Mouse (Mus musculus): ENCODE results near the gene Dnajc5. TPM values are rescaled to one million over a fixed set of nuclear protein-coding genes. Genes with fewer than 3 reads are reported as not detected.

Dnajc5 gene
- polyA plus RNA-seq, 1 experiment from 2014 or later: 77.4 TPM

DNA sequence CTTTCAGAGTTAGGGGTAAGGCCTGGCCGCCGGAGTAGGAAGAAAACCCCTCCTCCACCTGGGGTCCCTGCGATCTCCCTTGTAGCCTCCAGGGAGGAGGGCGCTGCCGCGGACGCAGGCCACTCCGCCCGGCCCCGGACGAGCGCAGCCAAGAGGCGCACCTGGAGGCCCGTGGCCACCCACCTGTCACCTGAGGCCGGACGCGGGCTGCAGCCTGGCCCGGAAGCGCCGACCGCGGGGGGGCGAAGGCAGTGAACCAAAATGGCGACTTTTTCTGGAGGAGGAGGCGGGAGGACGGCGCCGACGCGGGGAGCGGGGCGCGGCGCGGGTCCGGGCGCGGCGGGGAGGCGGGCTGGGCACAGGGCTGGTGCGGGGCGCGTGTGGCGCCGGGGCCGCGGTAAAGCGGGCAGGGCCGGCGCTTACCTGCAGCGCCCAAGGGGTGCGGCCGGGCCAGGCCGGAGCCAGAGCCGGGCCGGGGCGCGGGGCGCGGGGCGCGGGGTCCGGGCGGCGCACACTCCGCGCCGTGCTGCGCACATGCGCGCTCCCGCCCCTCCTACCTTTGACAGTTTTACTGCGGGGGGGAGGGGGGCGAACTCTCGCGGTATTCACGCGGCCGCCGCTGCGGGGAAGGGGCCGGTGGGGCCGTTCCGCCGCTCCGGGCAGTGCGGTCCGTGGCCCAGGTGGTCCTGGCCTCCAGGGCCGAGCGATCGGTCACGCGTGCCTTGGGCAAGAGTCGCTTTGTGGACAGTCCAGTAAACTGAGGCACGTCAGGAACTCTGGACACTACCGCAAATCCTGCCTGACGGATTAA, 72.2 kb downstream of the Dnajc5 start, which contains the start of gene Zfp512b:
TSS of gene Zfp512b (minus strand) at position 573 of the 811 bp plus-strand sequence.
- Histone ChIP-seq H3K36me3 (peaks cover 34% of the 10 kb centered on the region), H3K9me3 (no peaks in the 10 kb centered on the region), H3K27me3 (replicated peaks) (no peaks in the 10 kb centered on the region), H3K4me1 (peaks cover 24% of the 10 kb centered on the region), H3K4me2 (peak within 1 kb of the TSS; percentile 88), H3K9ac (peak within 1 kb of the TSS; percentile 98), H3K27ac (replicated peaks) (peak within 1 kb of the TSS; percentile 74), H3K4me3 (peak within 1 kb of the TSS; percentile 97)
- ATAC-seq (ENCODE audit: extremely low read depth, insufficient number of reproducible peaks, low FRiP score, low TSS enrichment): peak; percentile 52
- WGBS: under 1% methylated on average over 76 of the region's 97 CpGs

DNA sequence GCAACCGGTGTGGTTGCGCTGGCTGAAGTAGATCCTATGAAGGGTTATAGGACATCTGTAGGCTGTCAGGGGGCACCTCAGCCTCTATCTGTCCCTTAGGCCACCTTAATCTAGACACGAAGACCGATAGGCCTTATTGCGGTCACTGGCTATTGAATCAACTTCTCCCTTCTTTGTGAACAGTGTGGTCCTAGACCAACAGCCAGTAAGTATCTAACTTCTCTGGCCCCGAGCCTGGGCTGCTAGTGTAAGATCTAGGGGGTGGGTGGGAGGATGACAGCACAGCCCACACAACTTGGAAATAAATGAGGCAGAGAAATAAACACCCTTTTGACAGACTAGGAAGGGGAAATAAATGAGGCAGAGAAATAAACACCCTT, 72.7 kb downstream of the Dnajc5 start:
- ATAC-seq (ENCODE audit: extremely low read depth, insufficient number of reproducible peaks, low FRiP score, low TSS enrichment): no peak
- Histone ChIP-seq H3K36me3 (peaks cover 28% of the 10 kb centered on the region), H3K4me1 (peaks cover 29% of the 10 kb centered on the region), H3K9ac (peak overlapping the region; percentile 98), H3K27me3 (replicated peaks) (no peaks in the 10 kb centered on the region), H3K4me2 (peak overlapping the region; percentile 88), H3K9me3 (no peaks in the 10 kb centered on the region), H3K27ac (replicated peaks) (peak overlapping the region; percentile 74), H3K4me3 (peak overlapping the region; percentile 97)
- WGBS: 6% methylated on average over 6 of the region's 6 CpGs

DNA sequence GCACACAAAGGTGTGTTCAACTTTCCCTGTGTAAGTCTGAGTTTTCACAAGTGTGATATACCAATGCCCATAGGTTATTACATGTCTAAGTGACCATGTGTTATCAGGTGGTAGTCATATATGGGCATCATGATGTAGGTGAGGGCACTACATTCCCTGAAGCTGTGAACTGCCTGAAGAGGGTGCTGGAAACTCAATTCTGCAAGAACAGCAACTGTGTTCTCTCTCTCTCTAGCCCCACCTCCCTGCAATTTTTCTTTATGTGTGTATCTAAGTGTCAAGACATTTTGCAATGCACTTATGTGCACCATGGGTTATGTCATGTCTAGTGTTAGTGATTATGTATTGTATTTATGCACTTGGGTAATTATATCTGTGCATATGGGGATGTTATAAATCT, 73.7 kb downstream of the Dnajc5 start:
- Histone ChIP-seq H3K4me3 (no peak overlapping the region), H3K4me1 (peaks cover 34% of the 10 kb centered on the region), H3K36me3 (peaks cover 19% of the 10 kb centered on the region), H3K27ac (replicated peaks) (no peak overlapping the region), H3K27me3 (replicated peaks) (no peaks in the 10 kb centered on the region), H3K9me3 (no peaks in the 10 kb centered on the region), H3K4me2 (no peak overlapping the region), H3K9ac (no peak overlapping the region)
- no peak for ATAC-seq (ENCODE audit: extremely low read depth, insufficient number of reproducible peaks, low FRiP score, low TSS enrichment)

DNA sequence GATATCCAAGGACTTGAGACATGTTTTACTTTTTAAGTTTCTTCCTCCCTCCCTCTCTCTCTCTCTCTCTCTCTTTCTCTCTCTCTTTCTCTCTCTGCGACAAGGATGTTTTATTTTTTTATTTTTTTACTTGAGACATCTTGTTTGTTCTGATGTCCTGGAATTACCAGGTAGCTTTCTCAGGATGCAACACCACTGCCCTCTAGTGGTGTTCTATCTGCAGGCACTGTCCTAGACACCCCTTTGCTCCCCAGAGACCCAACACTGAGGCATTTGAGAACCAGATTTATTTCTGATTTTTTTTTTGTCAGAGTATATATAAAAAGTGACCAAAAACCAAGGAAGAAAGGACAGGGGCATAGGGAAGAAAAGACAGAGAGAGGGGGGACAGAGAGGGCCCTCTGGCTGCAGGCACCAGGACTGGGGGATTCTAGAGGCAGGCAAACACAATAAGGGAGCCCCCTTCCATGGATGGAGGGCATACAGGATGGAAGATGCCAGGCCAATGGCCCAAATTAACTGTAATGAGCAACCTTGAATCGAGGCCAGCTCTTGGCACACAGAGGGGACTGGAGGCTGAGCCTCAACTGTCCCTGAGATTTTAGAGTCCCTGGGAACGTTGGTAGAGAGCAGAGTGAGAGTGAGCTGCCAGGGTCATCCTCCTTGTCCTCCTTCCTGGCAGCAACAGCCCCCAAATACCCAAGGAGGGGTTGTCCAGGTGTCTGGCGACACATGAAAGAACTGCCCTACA, 74.8 kb downstream of the Dnajc5 start:
- peaks cover 7% of the 10 kb centered on the region for H3K36me3 ChIP-seq
- H3K27me3 ChIP-seq (replicated peaks): peaks cover 4% of the 10 kb centered on the region; the same call in 1 of the 2 replicates
- H3K9me3 ChIP-seq: no peaks in the 10 kb centered on the region
- no peak overlapping the region for H3K4me3 ChIP-seq
- H3K27ac ChIP-seq (replicated peaks): no peak overlapping the region
- H3K4me1 ChIP-seq: peaks cover 38% of the 10 kb centered on the region
- H3K4me2 ChIP-seq: no peak overlapping the region
- ATAC-seq (ENCODE audit: extremely low read depth, insufficient number of reproducible peaks, low FRiP score, low TSS enrichment): no peak
- 61% methylated on average over 4 of the region's 4 CpGs for WGBS
- no peak overlapping the region for H3K9ac ChIP-seq

DNA sequence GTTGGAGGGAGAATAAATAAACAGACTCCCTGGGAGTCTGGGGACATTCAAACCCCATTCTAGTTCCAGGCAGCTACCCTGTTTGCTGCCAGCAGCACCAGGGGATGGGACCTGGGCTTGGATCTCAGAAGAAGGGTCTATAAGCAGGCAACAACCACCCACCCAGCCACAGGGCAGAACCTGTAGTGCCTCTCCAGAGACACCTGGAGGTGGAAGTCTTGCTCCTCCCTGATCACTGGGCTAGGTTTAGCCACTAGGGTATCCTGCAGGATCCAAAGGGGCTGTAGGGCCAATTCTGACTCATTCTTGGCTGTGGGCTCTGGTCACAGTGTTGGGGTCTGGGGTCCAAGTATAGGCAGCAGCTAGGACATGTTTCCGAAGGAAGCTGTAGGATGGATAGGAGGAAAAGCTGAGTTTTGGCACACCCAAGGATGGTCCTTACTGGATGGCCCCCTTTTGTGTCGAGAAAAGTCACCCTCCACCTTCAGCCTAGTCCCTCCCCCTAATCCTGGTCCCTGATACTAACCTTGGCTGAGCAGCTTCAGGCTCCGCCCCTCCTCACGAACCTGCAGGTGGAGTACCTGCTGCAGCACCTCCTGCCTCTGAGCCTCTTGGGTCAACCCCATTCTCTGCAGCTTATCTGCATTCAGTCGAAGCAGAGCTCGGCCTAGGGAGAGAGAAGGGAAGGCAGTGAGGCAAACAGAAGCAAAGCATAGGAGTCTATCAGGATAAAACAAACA, 76.1 kb downstream of the Dnajc5 start:
- ATAC-seq (ENCODE audit: extremely low read depth, insufficient number of reproducible peaks, low FRiP score, low TSS enrichment): no peak
- Histone ChIP-seq H3K4me3 (no peak overlapping the region), H3K4me1 (peaks cover 33% of the 10 kb centered on the region), H3K4me2 (no peak overlapping the region), H3K9ac (no peak overlapping the region), H3K9me3 (no peaks in the 10 kb centered on the region), H3K27ac (replicated peaks) (no peak overlapping the region), H3K36me3 (no peaks in the 10 kb centered on the region), H3K27me3 (replicated peaks) (peaks cover 4% of the 10 kb centered on the region; the same call in 1 of the 2 replicates)
- WGBS: 41% methylated on average over 6 of the region's 6 CpGs

DNA sequence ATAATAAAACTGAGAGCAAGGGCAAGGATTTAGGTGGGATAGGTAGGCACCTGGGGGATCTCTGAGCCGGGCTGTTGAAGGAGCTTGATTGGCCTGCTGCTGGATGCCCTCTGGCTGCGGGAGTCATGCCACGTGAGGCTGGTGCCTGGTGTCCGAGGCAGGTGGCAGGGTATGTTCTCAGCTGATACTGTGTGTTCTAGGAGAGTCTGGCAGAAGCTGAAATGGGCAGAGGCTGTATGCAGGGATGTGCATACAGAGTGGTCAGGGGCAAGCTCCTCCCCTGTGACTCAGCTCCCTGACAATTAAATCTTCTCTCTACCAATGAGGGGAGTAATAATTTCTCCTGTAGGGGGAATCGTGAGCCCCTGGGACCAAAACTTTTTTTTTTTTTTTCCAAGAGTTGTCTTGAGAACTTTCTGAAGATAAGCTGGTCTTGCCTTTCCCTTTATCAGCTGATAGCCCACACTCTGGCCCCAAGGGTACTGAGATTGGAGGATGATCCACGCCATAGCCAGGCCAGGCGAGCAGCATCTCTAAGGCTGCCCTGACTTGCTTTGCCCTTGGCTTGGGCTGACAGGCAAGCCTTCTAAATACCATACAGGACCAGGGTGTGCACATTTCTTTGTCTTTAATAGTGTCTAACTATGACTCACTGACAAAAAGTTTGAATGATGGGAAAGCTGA, 77.2 kb downstream of the Dnajc5 start:
- Histone ChIP-seq H3K27me3 (replicated peaks) (peaks cover 4% of the 10 kb centered on the region; the same call in 1 of the 2 replicates), H3K4me2 (peak overlapping the region; percentile 84; the same call in 1 of the 2 replicates), H3K4me3 (no peak overlapping the region), H3K27ac (replicated peaks) (no peak overlapping the region), H3K9ac (0 out of 2 replicates have a peak overlapping the region, but pooled peaks have one; percentile 3), H3K4me1 (peaks cover 37% of the 10 kb centered on the region), H3K9me3 (no peaks in the 10 kb centered on the region), H3K36me3 (no peaks in the 10 kb centered on the region)
- 60% methylated on average over 7 of the region's 7 CpGs for WGBS
- ATAC-seq (ENCODE audit: extremely low read depth, insufficient number of reproducible peaks, low FRiP score, low TSS enrichment): no peak

DNA sequence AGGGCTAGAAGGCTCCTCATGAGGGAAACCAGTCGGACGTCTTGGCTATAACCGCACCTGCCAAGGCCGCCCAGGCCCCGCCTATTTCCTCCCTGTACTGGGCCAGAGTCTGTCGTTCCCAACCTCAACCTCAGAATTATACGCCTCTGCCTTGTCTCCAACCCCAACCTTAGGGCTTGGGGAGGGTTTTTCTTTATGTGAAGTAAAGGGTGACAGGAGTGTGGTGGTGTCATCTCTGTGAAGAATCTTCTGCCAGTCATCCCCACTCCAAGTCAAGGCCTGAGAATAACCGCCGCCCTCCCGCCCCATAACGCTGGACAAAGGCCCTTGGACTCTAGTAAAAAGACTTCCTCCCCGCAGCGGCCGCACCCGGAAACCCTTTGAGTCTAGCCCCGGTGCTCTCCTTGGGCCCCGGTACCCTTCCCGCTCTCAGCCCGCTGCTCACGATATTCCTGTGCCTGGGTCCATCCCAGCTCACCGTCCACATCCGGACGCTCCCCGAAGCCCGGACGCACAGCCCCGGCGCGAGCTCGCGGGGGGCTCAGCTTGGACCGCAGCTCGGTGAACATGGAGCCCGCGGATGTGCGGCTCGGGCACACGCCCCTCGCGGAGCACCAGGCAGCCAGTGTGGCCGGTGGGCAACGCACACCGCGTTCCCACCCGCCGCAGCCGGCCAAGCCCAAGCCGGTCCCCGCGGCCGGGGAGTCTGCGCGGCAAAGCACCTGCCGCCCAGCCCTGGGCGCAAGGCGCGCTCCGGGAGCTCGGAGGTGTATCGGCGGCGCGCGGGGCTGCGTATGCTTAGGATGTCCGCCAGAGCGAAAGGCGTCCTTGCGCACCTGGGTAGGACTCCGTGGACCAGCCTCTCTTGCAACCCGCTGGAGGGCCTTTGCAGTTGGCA, 78.4 kb downstream of the Dnajc5 start, which contains the start of gene Samd10:
TSS of gene Samd10 (minus strand) at position 759 of the 898 bp plus-strand sequence.
- Histone ChIP-seq H3K4me3 (peak within 1 kb of the TSS; percentile 69), H3K27ac (replicated peaks) (peak within 1 kb of the TSS; percentile 17; the same call in 1 of the 2 replicates), H3K9ac (peak within 1 kb of the TSS; percentile 79), H3K4me2 (peak within 1 kb of the TSS; percentile 84), H3K9me3 (no peaks in the 10 kb centered on the region), H3K4me1 (peaks cover 35% of the 10 kb centered on the region), H3K36me3 (no peaks in the 10 kb centered on the region), H3K27me3 (replicated peaks) (peaks cover 4% of the 10 kb centered on the region; the same call in 1 of the 2 replicates)
- no peak for ATAC-seq (ENCODE audit: extremely low read depth, insufficient number of reproducible peaks, low FRiP score, low TSS enrichment)
- 4% methylated on average over 71 of the region's 71 CpGs for WGBS

DNA sequence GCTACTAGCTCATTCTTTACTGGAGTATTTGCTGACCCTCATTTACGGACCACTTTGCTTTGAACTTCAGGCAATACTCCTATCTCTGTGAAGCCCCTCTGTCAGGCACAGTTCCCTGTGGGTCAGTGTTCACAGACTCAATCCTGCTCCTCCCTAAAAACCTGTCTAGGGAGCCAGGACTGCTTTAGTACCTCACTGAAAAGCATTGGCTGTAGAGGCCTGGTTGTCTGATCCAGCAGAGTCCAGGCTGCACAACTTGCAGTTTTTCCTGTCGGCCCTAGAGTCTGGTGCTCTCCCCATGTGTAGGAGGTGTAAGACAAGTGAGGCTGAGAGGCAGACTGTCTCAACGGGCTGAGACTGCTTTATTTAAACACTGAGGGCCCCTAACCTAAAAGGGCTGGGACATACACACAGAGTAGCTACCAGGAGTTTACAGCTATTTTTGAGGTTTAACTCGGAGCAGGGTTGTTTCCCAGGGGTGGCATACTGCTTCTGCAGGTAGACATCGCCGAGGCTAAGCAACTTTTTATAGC, 80.0 kb downstream of the Dnajc5 start:
- ATAC-seq (ENCODE audit: extremely low read depth, insufficient number of reproducible peaks, low FRiP score, low TSS enrichment): no peak
- peak overlapping the region; percentile 71 for H3K4me3 ChIP-seq
- H3K36me3 ChIP-seq: no peaks in the 10 kb centered on the region
- peak overlapping the region; percentile 60; the same call in 1 of the 2 replicates for H3K27ac ChIP-seq (replicated peaks)
- H3K4me1 ChIP-seq: peaks cover 35% of the 10 kb centered on the region
- peak overlapping the region; percentile 89 for H3K9ac ChIP-seq
- no peaks in the 10 kb centered on the region for H3K9me3 ChIP-seq
- H3K4me2 ChIP-seq: peak overlapping the region; percentile 88
- 63% methylated on average over 6 of the region's 6 CpGs for WGBS
- H3K27me3 ChIP-seq (replicated peaks): peaks cover 4% of the 10 kb centered on the region; the same call in 1 of the 2 replicates

DNA sequence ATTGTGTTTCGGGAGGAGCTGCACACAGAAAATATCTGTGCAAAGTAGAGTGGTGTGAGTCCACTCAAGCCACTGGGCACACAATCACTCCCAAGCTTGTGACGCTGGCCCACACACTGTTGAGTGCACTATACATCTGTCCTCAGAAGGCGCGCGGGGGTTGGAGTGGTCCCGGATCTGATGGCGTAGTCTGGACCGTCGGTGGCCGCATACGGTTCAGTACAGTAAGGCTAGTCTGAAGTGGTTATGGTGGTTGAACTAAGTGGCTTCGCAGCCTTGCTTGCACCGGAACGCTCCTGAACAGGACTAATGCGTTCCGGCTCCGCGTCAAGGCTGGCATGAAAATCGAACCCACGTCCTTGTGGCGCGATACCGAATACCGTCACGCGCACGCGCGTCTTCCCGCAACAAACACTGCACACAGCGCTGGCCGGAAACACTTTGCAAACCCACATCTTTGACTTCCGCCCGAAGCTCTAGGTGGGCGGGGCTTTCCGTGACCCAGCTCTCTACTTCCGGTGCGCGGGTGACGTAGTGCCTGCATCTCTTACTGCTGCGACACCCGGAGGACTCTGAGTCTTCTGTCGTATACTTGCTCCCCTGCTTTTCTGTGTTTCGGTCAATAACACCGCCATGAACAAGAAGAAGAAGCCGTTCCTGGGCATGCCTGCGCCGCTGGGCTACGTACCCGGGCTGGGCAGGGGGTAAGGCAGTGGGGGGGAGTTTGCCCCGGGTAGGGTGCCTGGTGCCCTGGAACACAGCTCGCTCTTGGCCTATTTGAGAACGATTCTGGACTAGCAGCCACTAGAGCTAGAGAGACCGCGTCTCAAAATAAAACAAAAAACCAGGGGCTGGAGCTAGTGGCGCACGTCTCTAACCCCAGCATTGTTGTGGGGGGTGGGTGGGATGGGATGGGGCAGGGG, 80.8 kb downstream of the Dnajc5 start:
- Histone ChIP-seq H3K4me1 (peaks cover 35% of the 10 kb centered on the region), H3K4me2 (peak overlapping the region; percentile 88), H3K9ac (peak overlapping the region; percentile 89), H3K9me3 (no peaks in the 10 kb centered on the region), H3K4me3 (peak overlapping the region; percentile 71), H3K36me3 (peaks cover 3% of the 10 kb centered on the region; the same call in 1 of the 2 replicates), H3K27me3 (replicated peaks) (peaks cover 4% of the 10 kb centered on the region; the same call in 1 of the 2 replicates), H3K27ac (replicated peaks) (peak overlapping the region; percentile 70)
- peak; percentile 89 for ATAC-seq (ENCODE audit: extremely low read depth, insufficient number of reproducible peaks, low FRiP score, low TSS enrichment)
- WGBS: under 1% methylated on average over 57 of the region's 57 CpGs
